Mouse (Mus musculus): Measurements from ENCODE around the gene Wscd2.
"Not testable (repeated sequence)": the region's sequence is repeated elsewhere in the genome, so short reads cannot be mapped to it uniquely, and the experiment has no call there.

The Wscd2 gene

DNA sequence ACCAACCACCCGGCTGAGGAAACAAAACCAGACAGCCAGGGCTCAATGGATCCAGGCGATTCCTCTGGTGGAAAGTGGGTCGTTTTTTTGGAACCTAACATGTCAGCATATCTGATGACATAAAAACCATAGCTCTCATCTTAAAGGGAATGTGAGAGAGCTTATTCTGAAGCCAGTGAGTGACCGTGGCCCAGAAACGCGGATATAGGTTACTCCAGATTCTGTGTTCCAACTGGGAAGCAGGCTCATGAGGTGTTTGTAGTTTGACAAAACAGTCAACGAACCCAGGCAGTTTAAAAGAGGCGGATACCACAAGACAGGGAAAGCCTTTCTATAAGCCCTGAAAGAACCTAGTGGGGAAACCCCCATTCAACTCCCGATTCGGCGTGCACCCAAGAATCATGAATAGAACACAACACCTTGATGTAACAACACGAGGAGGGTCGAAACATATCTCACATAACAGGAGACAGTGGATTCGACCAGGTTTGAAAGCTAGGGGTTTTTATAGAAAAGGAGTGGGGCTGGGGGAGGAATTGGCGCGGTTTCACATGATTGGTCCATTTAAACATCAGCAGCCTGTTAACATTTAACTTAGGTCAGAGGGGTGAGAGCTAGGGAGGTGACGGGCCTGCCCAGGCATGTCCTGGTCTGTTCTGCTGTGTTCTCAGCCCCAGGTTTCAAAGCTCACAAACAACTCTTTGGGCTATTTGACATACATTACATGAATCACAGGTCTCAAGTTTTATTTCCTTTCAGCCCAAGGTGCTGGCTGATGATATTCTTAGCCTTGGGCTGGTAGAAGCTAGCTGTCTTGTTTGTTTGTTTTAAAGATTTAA is 95.7 kb downstream of the Wscd2 start:
- not testable (repeated sequence) for DNase-seq

DNA sequence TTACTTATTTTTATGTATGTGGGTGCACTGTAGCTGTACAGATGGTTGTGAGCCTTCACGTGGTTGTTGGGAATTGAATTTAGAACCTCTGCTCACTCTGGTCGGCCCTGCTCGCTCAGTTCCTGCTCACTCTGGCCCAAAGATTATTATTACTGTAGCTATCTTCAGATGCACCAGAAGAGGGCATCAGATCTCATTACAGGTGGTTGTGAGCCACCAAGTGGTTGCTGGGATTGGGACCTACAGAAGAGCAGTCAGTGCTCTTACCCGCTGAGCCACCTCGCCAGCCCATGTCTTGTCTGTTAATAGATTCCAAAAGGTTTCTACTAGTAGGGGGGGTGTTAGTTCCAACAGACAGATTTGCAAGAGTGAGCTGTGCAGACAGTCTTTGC is 96.3 kb downstream of the Wscd2 start:
- peak; percentile 9 for DNase-seq

DNA sequence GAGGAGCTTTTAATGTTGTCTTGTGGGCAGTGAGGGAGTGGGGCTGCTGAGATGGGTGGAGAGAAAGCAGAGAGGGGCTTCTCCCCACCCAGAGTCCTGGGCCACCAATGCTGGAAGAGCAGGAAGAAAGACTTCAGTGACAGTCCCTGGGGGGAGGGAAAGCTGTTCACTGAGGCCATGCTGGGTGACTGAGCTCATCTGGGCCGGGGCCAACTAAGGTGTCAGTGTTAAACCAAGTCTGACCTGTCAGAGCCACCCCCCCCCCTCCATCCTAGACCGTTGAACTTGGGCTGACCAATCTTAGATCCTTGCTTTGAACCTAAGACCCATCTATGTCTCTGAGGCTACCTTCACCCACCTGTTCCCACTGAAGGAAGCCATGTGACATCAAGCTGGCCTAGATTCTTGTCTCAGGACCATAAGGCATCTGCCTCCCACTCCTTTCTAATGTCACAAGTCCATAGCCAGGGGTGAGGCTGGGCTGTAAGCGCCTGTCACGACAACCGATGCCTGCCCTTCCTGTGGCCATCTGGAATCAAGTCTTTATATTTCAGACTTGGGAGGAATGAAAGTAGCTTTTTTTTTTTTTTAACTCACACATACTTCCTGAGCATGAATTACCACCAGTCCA is 100.0 kb downstream of the Wscd2 start:
- no peak for DNase-seq

DNA sequence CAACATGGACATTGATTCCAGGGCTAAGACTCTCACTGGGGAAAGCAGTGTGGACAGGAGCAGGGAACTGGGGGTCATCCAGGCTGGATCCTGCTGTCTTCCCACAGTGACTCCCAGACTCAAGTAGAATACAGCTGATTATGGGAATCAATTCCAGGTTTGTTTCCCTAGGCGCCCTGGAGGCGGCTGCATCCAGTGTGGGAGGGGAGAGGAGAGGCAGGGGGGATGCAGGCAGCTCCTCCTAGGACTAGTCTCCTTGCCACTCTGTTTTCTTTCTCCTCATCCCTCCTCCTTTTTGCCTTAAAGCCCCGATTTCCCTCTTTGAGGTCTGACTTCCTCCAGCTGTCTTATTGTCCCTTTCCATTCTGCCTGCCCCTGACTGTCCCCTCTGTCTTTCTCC is 101.0 kb downstream of the Wscd2 start:
- no peak for DNase-seq

DNA sequence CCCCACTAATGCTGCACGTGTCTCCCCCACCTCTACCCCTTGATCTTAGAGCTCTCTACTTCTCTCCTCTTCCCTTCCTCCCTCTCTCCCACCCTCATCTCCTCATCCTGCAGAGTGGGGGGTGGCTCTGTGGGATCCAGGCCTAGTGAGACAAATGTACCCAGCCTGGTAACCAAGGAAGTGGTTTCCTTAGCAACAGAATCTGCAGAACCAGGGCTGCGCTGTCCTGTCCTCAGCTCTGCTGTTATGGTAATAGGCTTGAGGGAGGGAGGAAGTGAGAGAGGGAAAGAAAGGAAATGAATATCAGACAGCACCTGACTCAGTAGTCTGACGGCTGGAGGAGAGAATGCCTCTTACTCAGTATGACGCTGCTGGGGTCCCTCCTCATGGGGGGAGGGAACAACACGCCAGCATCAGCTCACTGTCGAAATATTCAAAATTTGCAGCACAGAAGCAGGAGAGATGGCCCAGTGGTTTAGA is 101.7 kb downstream of the Wscd2 start:
- DNase-seq: no peak

DNA sequence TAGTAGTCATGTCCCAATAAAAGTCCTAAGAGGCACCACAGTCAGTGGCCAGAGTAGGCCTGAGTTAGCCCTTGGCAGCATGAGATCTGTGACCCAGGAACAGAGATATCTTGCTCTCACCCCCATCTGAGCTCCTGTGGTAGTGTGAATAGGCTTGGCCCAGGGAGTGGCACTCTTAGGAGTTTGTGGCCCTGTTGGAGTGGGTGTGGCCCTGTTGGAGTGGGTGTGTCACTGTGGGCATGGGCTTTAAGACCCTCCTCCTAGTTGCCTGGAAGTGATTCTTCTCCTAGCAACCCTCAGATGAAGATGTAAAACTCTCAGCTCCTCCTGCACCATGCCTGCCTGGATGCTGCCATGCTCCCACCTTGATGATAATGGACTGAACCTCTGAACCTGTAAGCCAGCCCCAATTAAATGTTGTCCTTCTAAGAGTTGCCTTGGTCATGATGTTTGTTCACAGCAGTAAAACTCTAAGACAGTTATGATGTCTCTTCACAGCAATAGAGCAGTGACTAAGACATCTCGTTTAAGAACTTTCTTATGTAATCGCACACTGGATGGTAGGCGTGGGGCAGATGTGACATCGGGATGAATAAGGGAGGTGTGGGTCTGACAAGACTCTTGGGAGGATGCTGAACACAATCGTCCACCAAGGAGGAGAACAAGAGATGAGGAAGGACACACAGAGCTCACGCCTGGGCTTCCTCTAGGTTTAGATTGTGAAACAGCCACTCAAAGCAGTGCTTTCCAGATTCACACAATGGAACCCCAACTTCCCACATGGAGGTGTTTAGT is 104.0 kb downstream of the Wscd2 start:
- no peak for DNase-seq

DNA sequence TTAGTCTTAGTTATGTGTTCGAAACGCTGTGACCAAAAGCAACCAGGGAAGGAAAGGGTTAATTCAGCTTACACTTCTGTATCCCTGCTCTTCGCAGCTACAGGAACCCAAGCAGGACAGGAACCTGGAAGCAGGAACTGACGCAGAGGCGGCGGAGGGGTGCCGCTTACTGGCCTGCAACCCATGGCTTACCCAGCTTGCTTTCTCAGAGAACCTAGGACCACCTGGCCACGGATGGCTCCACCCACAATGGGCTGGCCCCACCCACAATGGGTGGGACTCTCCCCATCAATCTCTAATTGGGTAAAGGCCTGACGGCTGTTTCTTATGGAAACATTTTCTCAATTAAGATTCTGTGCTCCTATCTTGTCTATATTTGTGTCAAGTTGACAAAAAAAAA is 106.1 kb downstream of the Wscd2 start:
- no peak for DNase-seq

DNA sequence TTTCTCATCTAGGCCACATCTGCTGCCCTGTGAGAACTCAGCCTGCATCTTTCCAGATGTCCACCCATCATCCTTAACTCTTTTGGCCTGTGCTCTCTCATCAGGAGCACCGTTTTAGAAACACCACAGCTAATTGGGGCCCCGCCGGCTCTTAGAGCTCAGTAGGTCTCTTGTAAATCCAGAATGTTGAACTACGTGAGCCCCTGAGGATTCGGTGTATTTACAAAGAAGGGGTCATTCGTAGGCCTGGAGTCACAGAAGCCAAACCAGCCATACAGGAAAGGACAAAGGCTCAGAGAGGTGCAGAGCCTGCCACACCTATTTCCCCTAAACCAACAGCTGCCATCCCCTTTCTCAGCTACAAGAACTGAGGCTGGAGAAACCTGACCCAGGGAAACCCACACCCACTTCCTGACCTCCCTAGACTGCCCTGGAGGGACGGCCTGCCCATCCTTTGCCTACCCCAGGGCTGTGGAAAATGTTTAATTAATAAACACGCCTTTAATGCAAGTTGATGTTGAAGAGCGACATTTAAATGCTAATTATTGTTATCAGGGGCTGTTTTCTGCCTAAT is 106.7 kb downstream of the Wscd2 start:
- no peak for DNase-seq

DNA sequence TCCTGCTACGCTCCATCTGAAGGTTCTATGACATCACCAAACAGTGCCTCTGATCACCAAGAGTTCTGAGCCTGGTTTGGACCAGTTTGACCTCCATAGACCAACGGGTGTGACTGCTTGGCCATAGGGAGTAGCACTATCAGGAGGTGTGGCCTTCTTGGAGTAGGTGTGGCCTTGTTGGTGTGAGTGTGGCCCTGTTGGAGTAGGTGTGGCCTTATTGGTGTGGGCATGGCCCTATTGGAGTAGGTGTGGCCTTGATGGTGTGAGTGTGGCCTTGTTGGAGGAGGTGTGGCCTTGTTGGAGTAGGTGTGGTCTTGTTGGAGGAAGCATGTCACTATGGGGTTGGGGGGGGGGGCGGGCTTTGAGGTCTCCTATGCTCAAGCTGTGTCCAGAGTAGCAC is 110.0 kb downstream of the Wscd2 start:
- DNase-seq: no peak

DNA sequence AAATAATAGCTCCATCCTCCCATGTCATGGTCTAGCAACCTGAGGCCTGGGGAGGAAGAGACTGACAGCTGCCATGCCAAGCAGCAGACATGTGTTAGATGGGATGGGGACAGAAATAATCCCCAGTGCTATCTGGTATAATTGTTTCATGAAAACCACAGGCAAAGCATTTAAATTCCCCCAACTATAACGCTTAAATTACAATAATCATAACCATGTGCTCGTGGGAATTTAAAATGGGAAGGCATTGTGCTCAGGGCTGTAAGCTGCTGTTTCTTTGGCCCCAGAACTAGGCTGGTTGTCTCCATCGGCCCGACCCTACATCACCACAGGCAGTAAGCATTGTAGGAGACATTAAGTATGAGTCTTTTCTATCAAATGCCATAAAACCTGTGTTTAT is 110.7 kb downstream of the Wscd2 start:
- DNase-seq: no peak

DNA sequence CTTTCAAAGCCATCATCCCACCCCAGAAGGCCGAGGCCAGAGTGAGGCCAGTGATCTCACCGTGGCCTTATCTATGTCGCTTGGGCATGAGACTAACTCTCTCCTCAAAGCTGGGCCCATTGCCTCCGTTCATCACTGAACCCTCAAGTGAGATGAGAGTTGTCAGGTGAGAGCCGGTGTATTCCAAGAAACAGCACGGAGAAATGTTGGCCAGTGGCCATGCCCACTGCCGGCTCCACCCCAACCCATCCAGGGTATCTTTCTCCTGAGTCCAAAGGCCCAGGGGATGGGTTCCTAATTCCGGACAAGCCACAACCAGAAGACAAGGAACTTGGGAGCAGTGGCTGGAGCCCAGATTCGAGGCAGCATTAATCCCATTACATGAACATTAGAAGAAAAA is 113.3 kb downstream of the Wscd2 start:
- DNase-seq: no peak

DNA sequence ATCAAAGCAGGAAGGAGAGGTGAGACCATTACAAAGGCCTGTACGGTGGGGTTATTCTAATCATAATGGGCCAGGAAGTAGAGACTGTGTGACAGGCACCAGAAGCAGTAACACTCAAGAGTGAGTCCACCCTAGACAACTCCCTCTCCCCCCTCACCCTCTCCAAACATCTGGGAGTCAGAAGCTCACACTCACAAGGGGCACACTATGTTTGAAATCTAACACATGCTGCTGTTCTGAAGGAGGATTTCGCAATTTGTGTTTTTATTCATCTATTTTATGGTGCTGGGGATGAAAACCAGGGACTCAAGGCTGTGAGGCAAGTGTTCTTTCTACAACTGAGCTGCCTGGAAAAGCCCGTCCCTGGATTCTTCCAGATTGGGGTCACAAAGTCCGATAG is 114.6 kb downstream of the Wscd2 start:
- DNase-seq: peak; percentile 49

DNA sequence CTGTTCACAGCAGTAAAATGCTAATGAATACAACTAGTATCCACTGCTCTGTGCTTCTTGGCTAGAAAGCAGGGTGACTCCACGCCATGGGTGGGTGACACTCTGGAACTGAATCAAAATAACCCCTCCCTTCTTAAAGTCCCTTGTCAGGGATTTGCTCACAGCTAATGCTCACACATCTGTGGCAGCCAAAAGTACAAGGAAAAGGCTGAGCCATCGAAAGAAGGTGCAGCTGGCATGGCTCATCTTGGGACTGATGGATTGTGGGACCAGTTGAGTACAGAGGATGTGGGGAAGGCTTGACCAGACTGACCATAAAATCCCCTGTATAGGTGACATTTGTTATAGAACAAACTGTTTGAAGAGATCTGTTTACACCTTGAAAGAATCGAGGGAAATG is 116.0 kb downstream of the Wscd2 start:
- DNase-seq: no peak

DNA sequence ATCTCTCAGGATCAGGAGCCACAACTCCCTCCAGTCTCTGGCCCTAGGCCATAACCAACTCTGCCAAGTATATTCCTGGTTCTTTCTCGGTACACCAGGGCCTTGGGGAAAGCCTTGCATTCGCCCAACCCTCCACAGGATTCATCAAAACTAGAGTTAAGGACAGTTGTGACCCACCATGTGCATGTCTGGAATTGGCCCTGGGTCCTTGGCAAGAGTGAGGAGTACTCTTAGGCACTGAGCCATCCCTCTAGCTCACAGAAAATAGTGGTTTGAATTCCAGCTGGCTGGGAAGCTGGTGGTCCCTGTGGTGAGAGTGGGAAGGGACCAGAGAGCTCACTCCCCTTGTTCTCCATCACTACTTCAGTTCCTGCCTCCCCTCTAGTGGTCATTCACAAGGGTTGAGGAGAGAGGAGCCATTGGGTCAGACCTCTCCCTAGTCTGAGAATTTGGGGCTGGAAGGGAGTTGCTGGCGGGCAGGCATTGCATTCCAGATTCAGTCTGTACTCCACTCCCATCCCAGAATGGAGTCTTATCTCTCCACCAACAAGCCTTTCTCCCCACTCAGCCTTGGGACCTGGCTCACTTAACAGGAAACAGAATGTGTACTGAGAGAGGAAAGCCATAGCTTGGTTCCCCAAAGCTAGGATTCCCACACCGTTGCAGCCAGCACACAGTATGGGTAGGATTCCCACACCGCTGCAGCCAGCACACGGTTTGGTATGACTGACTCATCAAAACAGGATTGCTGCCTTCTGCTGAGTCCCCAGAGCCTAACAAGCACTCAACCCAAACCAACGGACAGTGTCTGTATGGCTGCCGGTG is 117.0 kb downstream of the Wscd2 start:
- no peak for DNase-seq

DNA sequence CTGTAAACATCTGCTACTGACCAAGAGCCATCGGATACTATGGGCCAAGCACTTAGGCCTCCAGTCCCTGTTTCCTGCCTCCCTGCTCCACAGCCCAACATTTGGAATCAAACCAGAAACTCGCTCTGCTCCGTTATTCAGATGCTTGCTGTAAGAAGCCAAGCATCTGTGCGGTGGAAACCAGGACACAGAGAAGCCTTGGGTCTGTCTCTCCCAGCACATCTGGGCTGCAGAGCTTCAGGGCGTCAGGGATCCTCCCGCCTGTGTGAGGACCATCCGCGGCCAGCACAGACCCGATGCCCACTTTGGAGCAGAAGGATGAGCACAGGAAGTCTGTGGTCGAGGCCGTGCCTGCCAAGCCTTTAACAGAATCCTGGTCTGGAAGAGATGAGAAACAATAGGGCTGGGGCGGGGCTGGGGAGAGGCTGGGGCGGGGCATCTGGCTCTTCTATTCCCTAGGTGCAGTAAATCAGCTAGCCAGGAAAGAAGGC is 117.9 kb downstream of the Wscd2 start:
- peak; percentile 16 for DNase-seq

DNA sequence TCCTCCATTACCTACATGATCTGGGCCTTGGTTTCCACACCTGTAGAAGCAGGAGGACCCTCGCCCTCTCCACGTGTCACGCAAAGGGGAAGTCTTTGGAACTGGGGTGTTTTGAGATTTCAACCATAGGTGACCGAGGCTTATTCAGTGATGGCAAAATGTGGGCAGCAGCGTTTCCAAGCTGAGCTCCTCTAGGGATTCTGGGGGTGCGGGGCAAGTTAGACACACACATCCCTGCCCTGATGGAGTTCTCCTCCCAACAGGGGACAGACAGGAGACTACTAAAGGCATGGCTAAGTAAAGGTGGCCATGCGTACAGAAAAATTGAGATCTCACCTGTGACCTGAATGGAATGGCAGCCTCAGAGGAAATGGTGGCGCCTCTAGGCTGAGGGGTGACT is 118.4 kb downstream of the Wscd2 start:
- DNase-seq: no peak

DNA sequence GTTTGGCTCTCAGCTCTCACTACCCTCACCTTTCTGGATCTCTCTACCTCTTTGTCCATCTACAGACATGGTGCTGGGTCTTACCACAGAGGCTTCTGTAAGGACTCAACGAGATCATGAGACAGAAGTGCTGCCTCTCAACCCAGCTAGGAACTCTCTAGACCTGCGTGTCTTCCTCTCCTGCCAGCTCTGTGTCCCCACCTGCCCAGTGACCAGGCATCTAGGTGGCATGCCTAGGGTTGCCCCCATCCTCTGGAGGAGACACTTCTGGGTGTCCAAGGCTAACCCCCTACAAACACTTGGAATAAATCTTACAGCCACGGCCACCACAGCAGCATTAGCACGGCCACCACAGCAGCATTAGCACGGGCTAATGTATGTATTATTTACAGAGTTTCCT is 119.8 kb downstream of the Wscd2 start:
- DNase-seq: no peak

DNA sequence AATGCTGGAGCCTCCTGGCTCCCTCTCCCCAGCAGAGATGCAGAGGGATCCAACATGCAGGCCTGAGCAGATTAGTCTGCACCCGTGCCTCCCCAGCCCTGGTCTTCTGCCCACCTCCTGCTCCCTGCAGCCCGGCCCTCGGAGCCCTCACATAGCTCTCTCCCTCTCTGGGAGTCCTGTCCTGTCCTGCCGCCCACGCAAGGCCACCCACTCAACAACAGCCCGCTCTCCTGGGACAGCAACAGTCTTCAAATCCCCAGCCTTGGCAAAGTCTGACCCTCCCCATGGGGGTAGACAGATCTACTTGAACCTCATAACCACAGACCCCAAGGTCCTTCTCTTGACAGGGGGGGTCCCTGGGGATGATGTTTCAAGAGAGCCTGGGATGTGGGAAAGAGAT is 120.4 kb downstream of the Wscd2 start:
- no peak for DNase-seq

DNA sequence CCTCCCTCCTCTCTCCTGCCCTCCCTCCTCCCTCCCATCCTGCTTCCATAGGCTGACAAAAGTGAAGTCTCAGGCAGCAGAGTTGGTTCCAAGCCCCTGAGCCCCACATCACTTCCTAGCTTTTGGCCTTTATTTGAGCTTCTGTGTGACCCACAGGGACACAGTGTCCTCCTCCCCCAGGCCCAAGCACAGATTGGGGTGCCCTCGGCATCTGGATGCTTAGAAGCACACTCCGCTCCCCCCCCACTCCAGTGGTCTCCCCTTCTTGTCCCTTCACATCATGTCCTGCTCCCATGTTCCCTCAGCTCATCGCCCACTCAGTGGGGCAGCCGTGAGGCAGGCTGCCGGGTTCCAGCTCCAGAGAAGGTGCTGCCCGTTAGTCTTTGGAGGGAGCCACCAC is 121.0 kb downstream of the Wscd2 start:
- DNase-seq: no peak

DNA sequence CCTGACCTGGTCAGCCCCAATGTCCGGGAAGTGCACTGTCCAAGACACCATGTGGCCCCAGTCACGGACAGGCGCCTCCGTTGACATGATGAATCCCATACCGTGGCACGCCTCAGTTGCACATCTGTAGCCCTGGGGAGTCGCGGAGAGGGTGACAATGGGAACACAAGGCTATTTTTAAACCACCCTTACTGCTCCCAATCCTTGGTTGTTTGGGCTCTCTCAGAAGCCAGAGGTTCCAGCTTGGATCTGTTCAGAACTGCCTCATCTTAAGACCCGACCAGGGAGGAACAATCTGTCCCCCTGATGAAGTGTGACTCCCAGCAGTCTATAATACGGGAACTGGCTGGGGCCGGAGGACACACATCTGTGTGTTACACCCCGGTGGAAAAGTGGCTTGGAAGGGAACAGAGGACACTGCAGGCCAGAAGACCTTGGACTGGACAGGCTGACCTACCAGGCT is 121.7 kb downstream of the Wscd2 start:
- DNase-seq: peak; percentile 73

DNA sequence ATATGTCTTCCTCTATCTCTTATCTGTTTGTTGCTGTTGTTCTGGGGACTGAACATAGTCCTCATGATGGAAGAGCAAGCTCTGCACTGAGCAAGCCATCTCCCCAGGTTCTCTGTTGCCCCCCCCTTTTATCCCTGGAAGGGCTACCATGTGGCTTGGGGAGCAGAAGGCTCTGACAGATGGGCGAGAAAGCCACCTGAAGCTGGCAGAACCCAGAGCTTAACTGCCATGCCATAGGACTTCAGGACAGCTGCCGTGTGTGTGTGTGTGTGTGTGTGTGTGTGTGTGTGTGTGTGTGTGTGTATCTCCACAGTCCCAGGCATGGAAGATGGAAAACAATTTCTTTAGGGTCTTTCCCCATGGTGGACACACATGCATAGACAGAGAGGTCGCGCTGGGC is 128.6 kb downstream of the Wscd2 start:
- DNase-seq: no peak

DNA sequence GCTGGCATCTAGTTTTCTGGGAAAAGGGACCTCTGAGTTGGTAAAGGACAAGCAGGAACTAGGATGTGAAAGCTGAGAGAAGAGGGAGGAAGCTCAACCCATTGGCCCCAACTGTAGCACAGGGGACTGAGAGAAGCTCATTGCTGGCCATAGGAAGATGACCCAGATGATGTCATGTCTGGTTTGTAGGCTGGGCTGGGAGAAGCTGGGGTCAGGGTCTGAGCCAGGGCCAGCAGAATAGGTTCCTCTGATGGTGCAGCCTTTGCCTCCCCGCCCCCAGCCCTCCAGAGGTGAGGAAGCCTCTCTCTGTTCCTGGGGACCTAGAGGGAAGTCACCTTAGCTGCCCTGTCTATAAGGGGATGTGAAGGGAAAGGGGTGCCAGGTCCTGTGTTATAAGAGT is 129.0 kb downstream of the Wscd2 start:
- DNase-seq: no peak
